Mouse (Mus musculus) heart, embryonic 16.5 days (tissue): ENCODE data around the gene Irf7. TPM values are rescaled to one million over a fixed set of nuclear protein-coding genes. Genes with fewer than 3 reads are reported as not detected.
A peak's percentile ranks its signal among the peaks of the same experiment; 100 is the strongest.

ENCODE experiments used
- ATAC-seq: fragments of 200-750 bp; cut with Nextera tagmentation; replicated peaks from 2 replicates; pipeline ENCODE4 v1.8.0; 2017; ENCODE audit warnings: moderate number of reproducible peaks; ENCODE audit not compliant: insufficient read depth, low FRiP score; ENCODE audit errors: extremely low read depth
- H3K27ac ChIP-seq: fragments of 300-500 bp; sonication (generic); 2 replicates; pipeline ENCODE4 v1.5.1; 2014; ENCODE audit warnings: mild to moderate bottlenecking, low read length, control low read depth, moderate library complexity
- H3K27me3 ChIP-seq: fragments of 300-500 bp; sonication (generic); 2 replicates; pipeline ENCODE4 v1.6.1; 2014; ENCODE audit warnings: low read length, mixed read lengths; ENCODE audit not compliant: control insufficient read depth, insufficient read depth
- H3K36me3 ChIP-seq: fragments of 300-500 bp; sonication (generic); 2 replicates; pipeline ENCODE4 v1.6.1; 2014; ENCODE audit not compliant: control insufficient read depth, insufficient read depth
- H3K4me1 ChIP-seq: fragments of 300-500 bp; sonication (generic); 2 replicates; pipeline ENCODE4 v1.6.1; 2014; ENCODE audit warnings: low read length, mixed read lengths; ENCODE audit not compliant: control insufficient read depth, insufficient read depth
- H3K4me2 ChIP-seq: fragments of 300-500 bp; sonication (generic); 2 replicates; pipeline ENCODE4 v1.6.1; 2014; ENCODE audit warnings: low read depth, mild to moderate bottlenecking, control low read depth, low read length
- H3K4me3 ChIP-seq: fragments of 300-500 bp; sonication (generic); 2 replicates; pipeline ENCODE4 v1.5.1; 2014; ENCODE audit warnings: mild to moderate bottlenecking, control low read depth, low read length
- H3K9ac ChIP-seq: fragments of 300-500 bp; sonication (generic); 2 replicates; pipeline ENCODE4 v1.6.1; 2014; ENCODE audit warnings: low read length, control low read depth
- H3K9me3 ChIP-seq: fragments of 300-500 bp; sonication (generic); replicated peaks from 2 replicates; pipeline ENCODE4 v1.6.1; 2016; ENCODE audit warnings: low read length; ENCODE audit not compliant: control insufficient read depth
- WGBS: fragments of 180-500 bp; shearing (Covaris S2); extraction: QIAGEN DNeasy Blood & Tissue Kit; methylation state at CpG from one replicate; pipeline ENCODE4 v1.1.7; 2014; 5-methylcytosine and 5-hydroxymethylcytosine counted together
- polyA plus RNA-seq: library from polyadenylated mRNA; unstranded; fragments of >200 nt; fragmentation: Nextera tagmentation; extraction: Ambion mirVana; gene quantifications from 2 replicates; pipeline ENCODE4 v1.2.1, GENCODE M21; 2015

Gene Irf7
- 4.7 and 9.1 TPM in 2 replicates for polyA plus RNA-seq

DNA sequence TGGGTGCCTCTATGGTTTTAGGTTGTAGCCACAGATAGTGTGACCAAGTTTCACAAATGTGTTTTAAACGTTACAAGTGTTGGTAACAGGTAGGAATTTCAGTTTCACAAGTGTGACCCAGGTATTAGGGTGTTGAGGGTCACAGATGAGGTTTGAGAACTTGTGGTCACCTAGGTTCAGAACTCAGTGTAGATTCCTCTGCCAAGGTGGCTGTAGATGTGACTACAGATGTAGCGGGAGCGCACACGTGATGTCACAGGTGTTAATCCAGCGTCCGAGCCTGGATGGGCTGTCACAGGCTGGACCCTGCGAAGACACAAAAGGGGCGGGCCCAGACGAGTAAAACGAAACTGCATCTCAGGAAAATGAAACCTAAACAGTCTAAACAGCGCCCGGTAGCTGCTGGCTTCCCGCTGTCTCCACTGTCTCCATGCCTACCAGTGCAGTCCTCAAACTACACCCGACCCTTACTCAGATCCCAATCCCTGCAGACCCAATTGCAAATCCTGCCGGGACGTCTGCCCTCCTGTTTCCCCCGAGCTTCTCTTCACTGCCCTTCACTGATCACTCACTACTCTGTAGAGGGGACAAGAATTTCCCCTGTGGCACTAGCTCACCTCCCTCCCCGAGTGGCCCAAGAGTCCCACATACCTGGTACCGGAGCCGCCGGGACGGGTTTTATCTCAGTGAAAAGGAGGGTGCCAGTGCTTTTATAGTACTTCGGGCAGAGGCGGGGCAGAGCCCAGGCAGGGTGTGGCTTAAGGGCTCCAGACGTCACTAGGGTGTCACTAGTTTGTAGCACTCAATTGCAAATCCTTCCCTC, at the start of gene Irf7:
Gene Irf7 (minus strand): TSS at position 743 of the 823 bp plus-strand sequence.
- H3K27ac ChIP-seq, result peak within 1 kb of the TSS; percentile 31

DNA sequence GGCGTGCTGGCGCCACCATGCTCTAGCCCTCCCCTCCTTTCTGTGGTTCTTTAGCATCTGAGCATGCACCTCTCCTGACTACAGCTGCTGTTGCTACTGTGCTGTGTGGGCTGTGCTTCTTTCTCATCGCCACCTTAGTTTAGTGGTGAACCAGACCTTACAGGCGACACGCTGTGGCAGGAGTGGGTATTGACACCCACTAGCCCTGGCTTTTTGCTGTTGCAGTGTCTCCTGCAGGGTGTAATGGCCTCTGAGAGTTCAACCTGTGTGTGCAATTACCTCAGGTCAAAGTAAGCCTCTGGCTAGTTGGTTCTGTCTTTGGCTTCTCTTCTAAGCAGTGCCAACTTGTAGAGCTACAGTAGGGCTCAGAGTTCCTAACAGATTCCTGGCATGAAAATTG, 49.7 kb upstream of the Irf7 start:
- Histone ChIP-seq H3K27ac (no peak overlapping the region), H3K4me3 (no peak overlapping the region), H3K9ac (no peak overlapping the region), H3K4me1 (no peaks in the 10 kb centered on the region), H3K36me3 (peaks cover 66% of the 10 kb centered on the region), H3K27me3 (no peaks in the 10 kb centered on the region), H3K9me3 (no peaks in the 10 kb centered on the region), H3K4me2 (no peak overlapping the region)
- no peak for ATAC-seq
- WGBS, result 77% methylated on average over 5 of the region's 5 CpGs

More for the DNA sequence above, at the start of gene Irf7:
- peak; percentile 56 for ATAC-seq
- Histone ChIP-seq H3K4me1 (peaks cover 12% of the 10 kb centered on the region), H3K36me3 (peaks cover 32% of the 10 kb centered on the region), H3K4me3 (peak within 1 kb of the TSS; percentile 84), H3K4me2 (peak within 1 kb of the TSS; percentile 96), H3K27me3 (no peaks in the 10 kb centered on the region), H3K9ac (peak within 1 kb of the TSS; percentile 83), H3K9me3 (no peaks in the 10 kb centered on the region)
- 9% methylated on average over 25 of the region's 25 CpGs for WGBS

DNA sequence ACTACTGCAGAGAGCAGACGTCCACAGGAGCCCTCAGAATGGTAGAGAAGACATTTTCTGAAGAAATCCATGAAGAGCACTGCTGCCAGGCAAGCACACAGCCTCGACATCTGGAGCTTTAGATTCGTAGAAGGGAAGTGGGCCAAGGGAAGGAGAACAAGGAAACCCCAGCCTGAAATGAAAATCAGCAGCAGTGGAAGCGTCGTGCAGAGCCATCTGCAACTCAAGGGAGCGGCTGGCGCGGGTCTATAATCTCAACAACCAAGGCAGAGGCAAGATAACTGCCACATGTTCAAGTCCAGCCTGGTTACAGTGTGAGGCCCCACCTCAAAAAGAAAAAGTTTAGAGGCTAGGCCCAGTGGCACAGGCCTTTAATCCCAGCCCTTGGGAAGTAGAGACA, 48.8 kb upstream of the Irf7 start:
- H3K4me1 ChIP-seq, result no peaks in the 10 kb centered on the region
- H3K4me2 ChIP-seq, result no peak overlapping the region
- peaks cover 63% of the 10 kb centered on the region for H3K36me3 ChIP-seq
- H3K4me3 ChIP-seq, result no peak overlapping the region
- H3K27me3 ChIP-seq, result no peaks in the 10 kb centered on the region
- H3K27ac ChIP-seq, result no peak overlapping the region
- no peak overlapping the region for H3K9ac ChIP-seq
- ATAC-seq, result no peak
- H3K9me3 ChIP-seq, result no peaks in the 10 kb centered on the region
- WGBS, result 81% methylated on average over 8 of the region's 8 CpGs

DNA sequence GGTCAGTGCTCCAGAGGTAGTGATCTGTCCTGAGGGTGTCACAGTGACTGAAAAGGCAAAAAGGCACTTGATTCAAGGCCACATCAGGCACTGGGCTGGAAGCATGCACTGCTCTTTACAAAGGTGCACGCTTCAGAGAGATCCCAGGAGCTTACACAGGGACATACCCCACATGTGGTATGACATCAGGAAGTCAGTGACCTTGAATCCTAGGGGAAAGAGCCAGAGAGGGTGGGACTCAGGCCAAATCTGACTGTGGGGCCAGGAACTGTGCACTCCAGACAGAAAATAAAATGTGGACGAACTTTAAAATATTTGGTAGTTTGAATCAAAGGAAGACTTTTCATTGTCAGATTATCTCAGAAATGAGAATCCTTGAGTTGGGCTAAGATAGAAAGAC, 48.1 kb upstream of the Irf7 start:
- H3K4me1 ChIP-seq, result no peaks in the 10 kb centered on the region
- H3K27me3 ChIP-seq, result no peaks in the 10 kb centered on the region
- no peak overlapping the region for H3K9ac ChIP-seq
- peaks cover 61% of the 10 kb centered on the region for H3K36me3 ChIP-seq
- H3K4me2 ChIP-seq, result no peak overlapping the region
- WGBS, result 85% methylated on average over 2 of the region's 2 CpGs
- no peaks in the 10 kb centered on the region for H3K9me3 ChIP-seq
- no peak overlapping the region for H3K4me3 ChIP-seq
- H3K27ac ChIP-seq, result no peak overlapping the region
- ATAC-seq, result no peak

DNA sequence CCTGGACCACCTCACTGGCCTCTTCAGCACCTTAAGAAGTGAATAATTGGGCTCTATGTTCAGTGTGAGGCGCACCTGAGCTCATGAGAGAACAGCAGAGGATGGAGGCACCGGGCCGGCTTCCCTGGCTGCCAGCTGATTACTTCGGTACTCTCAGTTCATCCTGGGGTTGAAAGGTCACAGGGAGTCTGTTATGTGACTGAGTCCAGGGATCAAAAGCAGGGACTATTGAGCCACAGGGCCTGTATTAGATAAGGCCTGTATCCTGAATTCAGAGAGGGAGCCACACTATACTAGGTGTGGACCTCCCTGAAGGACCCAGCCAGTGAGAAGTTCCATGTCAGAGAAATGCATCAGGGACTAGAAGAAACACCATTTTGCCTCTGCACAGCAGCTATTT, 38.3 kb upstream of the Irf7 start:
- no peaks in the 10 kb centered on the region for H3K4me1 ChIP-seq
- no peaks in the 10 kb centered on the region for H3K9me3 ChIP-seq
- no peak overlapping the region for H3K9ac ChIP-seq
- H3K27ac ChIP-seq, result no peak overlapping the region
- peaks cover 54% of the 10 kb centered on the region for H3K36me3 ChIP-seq
- no peak overlapping the region for H3K4me2 ChIP-seq
- no peaks in the 10 kb centered on the region for H3K27me3 ChIP-seq
- no peak overlapping the region for H3K4me3 ChIP-seq
- ATAC-seq, result no peak
- 88% methylated on average over 4 of the region's 4 CpGs for WGBS

DNA sequence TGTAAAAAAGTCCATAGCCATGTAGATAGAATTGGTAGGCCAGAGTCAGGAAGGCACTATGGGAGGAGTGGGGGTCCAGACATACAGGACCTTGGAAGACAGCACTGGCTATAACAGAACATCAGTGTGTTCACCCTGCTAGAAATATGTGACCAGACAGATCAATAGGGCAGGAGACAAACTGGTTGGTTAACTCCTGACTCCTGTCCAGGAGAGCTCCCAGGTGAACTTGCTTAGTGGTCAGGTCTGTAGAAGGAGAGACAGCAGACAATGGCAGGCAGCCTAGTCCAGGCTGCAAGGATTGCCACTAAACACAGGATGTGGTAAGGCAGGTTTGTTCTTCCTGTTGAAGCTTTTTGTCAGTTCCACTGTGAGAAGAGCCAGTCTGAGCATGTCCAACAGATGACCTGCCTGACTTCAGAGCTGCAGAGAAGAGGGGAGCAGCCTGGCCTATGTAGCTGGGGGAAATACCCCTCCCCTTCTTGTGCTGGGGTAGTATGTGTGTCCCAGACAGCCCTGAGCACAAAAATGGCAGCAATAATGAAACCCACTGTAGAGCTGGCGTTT, 36.5 kb upstream of the Irf7 start:
- no peaks in the 10 kb centered on the region for H3K9me3 ChIP-seq
- ATAC-seq, result 0 out of 2 replicates have a peak, but pooled peaks have one; percentile 6
- no peak overlapping the region for H3K27ac ChIP-seq
- H3K4me1 ChIP-seq, result no peaks in the 10 kb centered on the region
- WGBS, result 75% methylated on average over 1 of the region's 1 CpGs
- H3K4me2 ChIP-seq, result no peak overlapping the region
- H3K9ac ChIP-seq, result no peak overlapping the region
- H3K27me3 ChIP-seq, result no peaks in the 10 kb centered on the region
- H3K4me3 ChIP-seq, result no peak overlapping the region
- H3K36me3 ChIP-seq, result peaks cover 47% of the 10 kb centered on the region

DNA sequence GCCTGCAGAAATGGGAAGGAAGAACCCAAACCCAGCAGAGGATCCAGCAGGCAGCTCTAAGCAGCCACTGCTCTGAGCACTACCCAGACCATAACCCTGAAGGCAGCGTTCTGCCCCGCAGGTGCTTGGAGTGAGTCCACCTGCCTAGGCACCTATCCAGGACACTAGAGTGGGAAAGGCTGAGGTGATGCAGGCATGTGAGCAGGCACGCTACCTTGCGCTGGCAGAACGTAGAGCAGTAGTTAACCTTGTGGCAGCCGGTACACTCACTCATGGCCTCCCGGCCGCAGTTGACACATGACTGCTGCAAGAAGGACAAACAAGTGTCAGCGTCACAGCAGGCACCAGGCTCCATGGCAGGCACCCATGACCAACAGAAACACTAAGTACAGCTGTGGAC, 35.1 kb upstream of the Irf7 start:
- ATAC-seq, result no peak
- Histone ChIP-seq H3K27ac (no peak overlapping the region), H3K36me3 (peaks cover 41% of the 10 kb centered on the region), H3K4me3 (no peak overlapping the region), H3K4me1 (no peaks in the 10 kb centered on the region), H3K9ac (no peak overlapping the region), H3K9me3 (no peaks in the 10 kb centered on the region), H3K27me3 (no peaks in the 10 kb centered on the region), H3K4me2 (no peak overlapping the region)
- WGBS, result 96% methylated on average over 9 of the region's 9 CpGs

DNA sequence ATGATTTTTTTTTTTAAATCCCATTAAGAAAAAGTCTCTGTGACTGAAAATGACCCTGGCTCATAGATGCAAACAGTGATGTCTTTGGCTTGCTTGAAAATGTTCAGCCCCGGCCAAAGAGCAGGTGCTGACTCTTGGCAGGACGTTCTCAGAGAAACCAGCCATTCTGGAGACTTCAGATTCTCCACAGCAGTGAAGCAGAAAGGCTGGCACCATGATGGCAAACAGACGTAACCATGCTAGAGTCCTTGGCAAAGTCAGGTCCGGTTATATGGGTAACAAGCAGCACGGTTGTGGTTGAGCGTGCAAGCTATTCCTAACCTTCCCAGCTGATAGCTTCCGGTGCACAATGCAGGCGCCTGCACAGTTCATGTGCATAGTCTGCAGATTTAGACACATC, 32.9 kb upstream of the Irf7 start:
- no peak overlapping the region for H3K9ac ChIP-seq
- no peak overlapping the region for H3K4me3 ChIP-seq
- peaks cover 29% of the 10 kb centered on the region for H3K36me3 ChIP-seq
- H3K27ac ChIP-seq, result no peak overlapping the region
- H3K4me1 ChIP-seq, result 0 out of 2 replicates have a peak, but pooled peaks cover 1% of the 10 kb centered on the region
- H3K4me2 ChIP-seq, result no peak overlapping the region
- 91% methylated on average over 8 of the region's 8 CpGs for whole genome bisulfite sequencing
- no peak for ATAC-seq
- H3K9me3 ChIP-seq, result no peaks in the 10 kb centered on the region
- H3K27me3 ChIP-seq, result peaks cover 15% of the 10 kb centered on the region

DNA sequence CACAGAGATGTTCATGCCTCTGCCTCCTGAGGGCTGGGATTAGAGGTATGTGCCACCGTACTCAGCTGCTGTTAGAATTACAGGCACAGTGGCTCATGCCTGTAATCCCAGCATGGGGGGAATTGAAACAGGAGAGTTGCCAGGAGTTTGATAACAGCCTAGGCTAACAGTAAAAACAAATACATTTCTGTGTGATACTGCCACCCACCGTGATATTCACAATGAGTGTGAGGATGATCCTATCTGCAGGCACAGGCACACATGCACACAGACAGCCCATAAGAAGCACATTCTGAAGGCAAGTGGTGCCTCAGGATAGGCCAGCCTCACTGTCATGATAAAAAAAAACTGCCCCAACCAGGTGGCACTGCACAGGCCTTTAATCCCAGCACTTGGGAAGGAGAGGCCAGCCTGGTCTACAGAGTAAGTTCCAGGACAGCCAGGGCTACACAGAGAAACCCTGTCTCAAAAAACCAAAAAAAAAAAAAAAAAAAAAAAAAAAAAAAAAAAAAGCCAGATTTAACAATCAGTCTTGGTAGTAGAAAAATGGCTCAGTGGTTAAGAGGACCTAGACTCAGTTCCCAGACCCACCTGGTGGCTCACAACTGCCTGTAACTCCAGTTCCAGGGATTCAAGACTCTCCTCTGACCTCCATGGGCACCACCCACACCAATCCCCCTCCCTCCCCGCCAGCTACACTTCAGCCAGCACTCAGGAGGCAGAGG, 31.8 kb upstream of the Irf7 start:
- peaks cover 24% of the 10 kb centered on the region for H3K27me3 ChIP-seq
- H3K4me1 ChIP-seq, result peaks cover 12% of the 10 kb centered on the region
- no peak overlapping the region for H3K4me2 ChIP-seq
- no peak overlapping the region for H3K9ac ChIP-seq
- 70% methylated on average over 3 of the region's 3 CpGs for WGBS
- no peak for ATAC-seq
- no peak overlapping the region for H3K4me3 ChIP-seq
- H3K36me3 ChIP-seq, result peaks cover 23% of the 10 kb centered on the region
- H3K27ac ChIP-seq, result no peak overlapping the region
- no peaks in the 10 kb centered on the region for H3K9me3 ChIP-seq
